Mouse (Mus musculus): ENCODE results near the gene Fgfr2. TPM values are rescaled to one million over a fixed set of nuclear protein-coding genes. Genes with fewer than 3 reads are reported as not detected.

Fgfr2 gene
- polyA plus RNA-seq, 1 experiment from 2014 or later, result 20.3 TPM

DNA sequence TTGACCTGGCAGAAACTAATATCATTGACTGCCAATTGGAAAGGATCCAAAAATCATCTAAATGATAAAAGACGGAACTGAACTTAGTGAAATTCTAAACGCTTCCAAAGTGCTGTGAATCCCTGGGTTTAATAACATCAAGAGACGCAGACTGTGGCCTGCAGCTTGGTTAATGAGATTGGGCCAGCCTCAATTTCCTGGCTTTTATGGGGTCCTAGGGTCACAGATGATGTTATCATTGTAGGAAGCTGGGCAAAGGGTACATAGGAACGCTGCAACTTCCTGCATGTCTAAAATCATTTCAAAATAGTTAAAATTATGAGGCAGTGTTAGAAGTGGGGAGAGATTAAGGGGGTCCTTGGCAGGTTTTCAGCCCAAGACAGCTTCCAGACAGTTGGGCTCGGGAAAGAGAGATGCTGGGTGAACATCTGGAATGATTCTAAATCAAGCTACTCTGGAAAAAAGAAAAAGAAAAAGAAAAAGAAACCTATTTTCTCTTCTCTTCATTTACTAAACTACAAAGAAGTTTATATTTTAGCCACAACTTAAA is 823.4 kb downstream of the Fgfr2 start:
- no peaks in the 10 kb centered on the region for H3K36me3 ChIP-seq (ENCODE audit: control insufficient read depth, insufficient read depth)
- WGBS, result 56% methylated on average over 5 of the region's 5 CpGs
- H3K27ac ChIP-seq (ENCODE audit: low read length), result no peak overlapping the region
- H3K9me3 ChIP-seq (replicated peaks; ENCODE audit: control insufficient read depth, low read length), result no peaks in the 10 kb centered on the region
- no peak for ATAC-seq (replicated peaks; ENCODE audit: extremely low read depth, insufficient read depth, low FRiP score)
- no peak overlapping the region for H3K4me3 ChIP-seq (ENCODE audit: low read length)
- H3K4me1 ChIP-seq (ENCODE audit: control insufficient read depth, insufficient read depth, low read length), result peaks cover 12% of the 10 kb centered on the region; the same call in 1 of the 2 replicates
- no peak overlapping the region for H3K9ac ChIP-seq (ENCODE audit: low read length)
- no peaks in the 10 kb centered on the region for H3K27me3 ChIP-seq (ENCODE audit: control insufficient read depth, insufficient read depth, low read length)
- H3K4me2 ChIP-seq (ENCODE audit: low read depth, low read length), result no peak overlapping the region

- ATAC-seq (replicated peaks; ENCODE audit: extremely low read depth, insufficient read depth, low FRiP score), result no peak; the same call in 1 of the 2 replicates
- Histone ChIP-seq H3K4me1 (ENCODE audit: control insufficient read depth, insufficient read depth, low read length) (0 out of 2 replicates have a peak, but pooled peaks cover 12% of the 10 kb centered on the region), H3K4me2 (ENCODE audit: low read depth, low read length) (no peak overlapping the region), H3K27ac (ENCODE audit: low read length) (no peak overlapping the region), H3K9ac (ENCODE audit: low read length) (no peak overlapping the region), H3K4me3 (ENCODE audit: low read length) (no peak overlapping the region), H3K9me3 (replicated peaks; ENCODE audit: control insufficient read depth, low read length) (no peaks in the 10 kb centered on the region), H3K36me3 (ENCODE audit: control insufficient read depth, insufficient read depth) (no peaks in the 10 kb centered on the region), H3K27me3 (ENCODE audit: control insufficient read depth, insufficient read depth, low read length) (no peaks in the 10 kb centered on the region)
- WGBS, result 86% methylated on average over 7 of the region's 7 CpGs
Measured at GRCm38 (mm10) chr7:132298412-132298990, 824.6 kb downstream of the Fgfr2 start.

DNA sequence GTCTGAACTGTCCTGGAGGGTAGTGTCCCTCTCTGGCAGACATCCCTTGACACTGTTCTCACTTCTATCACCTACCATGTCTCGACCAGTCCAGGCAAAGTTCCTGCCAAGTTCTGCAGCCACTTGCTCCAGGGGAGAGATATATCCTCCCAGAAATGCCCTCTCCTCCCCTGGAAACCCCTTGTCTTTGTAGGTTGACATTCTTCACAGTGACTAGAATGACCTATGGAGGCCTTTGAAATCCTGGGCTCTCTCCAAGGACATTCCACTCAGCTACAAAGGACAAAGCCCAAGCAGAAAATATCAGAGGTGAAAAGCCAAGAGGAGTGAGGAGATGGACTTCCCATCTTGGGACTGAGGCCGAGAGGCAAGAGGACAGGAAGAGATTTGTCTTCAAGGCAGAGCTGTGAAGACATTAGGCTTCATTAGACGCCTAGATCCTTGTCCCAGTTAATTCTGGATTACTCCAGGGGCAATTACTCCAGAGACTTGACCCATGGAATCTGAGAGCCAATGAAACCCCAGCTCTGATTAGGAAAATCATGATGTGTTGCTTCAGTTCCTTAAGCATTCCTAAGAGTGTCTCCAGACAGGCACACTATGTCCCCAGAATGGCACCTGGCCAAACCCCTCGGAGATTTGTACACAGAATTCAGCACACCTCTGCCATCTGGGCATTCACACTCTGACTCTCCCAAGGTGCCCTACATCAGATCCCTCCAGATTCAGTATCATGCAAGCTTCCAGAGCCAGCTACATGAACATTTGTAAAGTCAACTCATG is 826.3 kb downstream of the Fgfr2 start:
- H3K9ac ChIP-seq (ENCODE audit: low read length), result no peak overlapping the region
- no peaks in the 10 kb centered on the region for H3K27me3 ChIP-seq (ENCODE audit: control insufficient read depth, insufficient read depth, low read length)
- H3K4me2 ChIP-seq (ENCODE audit: low read depth, low read length), result no peak overlapping the region
- H3K9me3 ChIP-seq (replicated peaks; ENCODE audit: control insufficient read depth, low read length), result no peaks in the 10 kb centered on the region
- H3K4me1 ChIP-seq (ENCODE audit: control insufficient read depth, insufficient read depth, low read length), result 0 out of 2 replicates have a peak, but pooled peaks cover 7% of the 10 kb centered on the region
- no peak overlapping the region for H3K4me3 ChIP-seq (ENCODE audit: low read length)
- ATAC-seq (replicated peaks; ENCODE audit: extremely low read depth, insufficient read depth, low FRiP score), result no peak
- H3K36me3 ChIP-seq (ENCODE audit: control insufficient read depth, insufficient read depth), result no peaks in the 10 kb centered on the region
- H3K27ac ChIP-seq (ENCODE audit: low read length), result no peak overlapping the region
- 56% methylated on average over 4 of the region's 4 CpGs for WGBS

GRCm38 (mm10) chr7:132296132-132296531 is 827.0 kb downstream of the Fgfr2 start:
- 78% methylated on average over 3 of the region's 3 CpGs for WGBS
- 0 out of 2 replicates have a peak, but pooled peaks cover 7% of the 10 kb centered on the region for H3K4me1 ChIP-seq (ENCODE audit: control insufficient read depth, insufficient read depth, low read length)

GRCm38 (mm10) chr7:132287340-132287664 is 835.8 kb downstream of the Fgfr2 start:
- WGBS, result 83% methylated on average over 3 of the region's 3 CpGs
- peak overlapping the region; percentile 22; the same call in 1 of the 2 replicates for H3K9ac ChIP-seq (ENCODE audit: low read length)
- no peaks in the 10 kb centered on the region for H3K9me3 ChIP-seq (replicated peaks; ENCODE audit: control insufficient read depth, low read length)
- H3K27me3 ChIP-seq (ENCODE audit: control insufficient read depth, insufficient read depth, low read length), result no peaks in the 10 kb centered on the region
- peak overlapping the region; percentile 47 for H3K27ac ChIP-seq (ENCODE audit: low read length)
- peaks cover 31% of the 10 kb centered on the region for H3K4me1 ChIP-seq (ENCODE audit: control insufficient read depth, insufficient read depth, low read length)
- no peak overlapping the region for H3K4me2 ChIP-seq (ENCODE audit: low read depth, low read length)
- no peak for ATAC-seq (replicated peaks; ENCODE audit: extremely low read depth, insufficient read depth, low FRiP score)
- no peak overlapping the region for H3K4me3 ChIP-seq (ENCODE audit: low read length)
- H3K36me3 ChIP-seq (ENCODE audit: control insufficient read depth, insufficient read depth), result no peaks in the 10 kb centered on the region

More at GRCm38 (mm10) chr7:132296132-132296531, 827.0 kb downstream of the Fgfr2 start:
- no peak overlapping the region for H3K27ac ChIP-seq (ENCODE audit: low read length)
- H3K36me3 ChIP-seq (ENCODE audit: control insufficient read depth, insufficient read depth), result no peaks in the 10 kb centered on the region
- H3K27me3 ChIP-seq (ENCODE audit: control insufficient read depth, insufficient read depth, low read length), result no peaks in the 10 kb centered on the region
- no peak overlapping the region for H3K4me2 ChIP-seq (ENCODE audit: low read depth, low read length)
- no peak overlapping the region for H3K4me3 ChIP-seq (ENCODE audit: low read length)
- ATAC-seq (replicated peaks; ENCODE audit: extremely low read depth, insufficient read depth, low FRiP score), result no peak
- no peaks in the 10 kb centered on the region for H3K9me3 ChIP-seq (replicated peaks; ENCODE audit: control insufficient read depth, low read length)
- H3K9ac ChIP-seq (ENCODE audit: low read length), result no peak overlapping the region

GRCm38 (mm10) chr7:132286630-132287339 is 836.4 kb downstream of the Fgfr2 start:
- Histone ChIP-seq H3K4me2 (ENCODE audit: low read depth, low read length) (no peak overlapping the region), H3K9me3 (replicated peaks; ENCODE audit: control insufficient read depth, low read length) (no peaks in the 10 kb centered on the region), H3K4me1 (ENCODE audit: control insufficient read depth, insufficient read depth, low read length) (peaks cover 31% of the 10 kb centered on the region), H3K36me3 (ENCODE audit: control insufficient read depth, insufficient read depth) (no peaks in the 10 kb centered on the region), H3K9ac (ENCODE audit: low read length) (no peak overlapping the region), H3K4me3 (ENCODE audit: low read length) (no peak overlapping the region), H3K27me3 (ENCODE audit: control insufficient read depth, insufficient read depth, low read length) (no peaks in the 10 kb centered on the region), H3K27ac (ENCODE audit: low read length) (peak overlapping the region; percentile 47)
- 27% methylated on average over 14 of the region's 14 CpGs for WGBS
- ATAC-seq (replicated peaks; ENCODE audit: extremely low read depth, insufficient read depth, low FRiP score), result peak; percentile 53

GRCm38 (mm10) chr7:132284795-132285194 is 838.4 kb downstream of the Fgfr2 start:
- no peaks in the 10 kb centered on the region for H3K27me3 ChIP-seq (ENCODE audit: control insufficient read depth, insufficient read depth, low read length)
- H3K36me3 ChIP-seq (ENCODE audit: control insufficient read depth, insufficient read depth), result no peaks in the 10 kb centered on the region
- no peak for ATAC-seq (replicated peaks; ENCODE audit: extremely low read depth, insufficient read depth, low FRiP score)
- no peak overlapping the region for H3K4me2 ChIP-seq (ENCODE audit: low read depth, low read length)
- no peak overlapping the region for H3K9ac ChIP-seq (ENCODE audit: low read length)
- no peaks in the 10 kb centered on the region for H3K9me3 ChIP-seq (replicated peaks; ENCODE audit: control insufficient read depth, low read length)
- peaks cover 31% of the 10 kb centered on the region for H3K4me1 ChIP-seq (ENCODE audit: control insufficient read depth, insufficient read depth, low read length)
- no peak overlapping the region for H3K4me3 ChIP-seq (ENCODE audit: low read length)
- no peak overlapping the region for H3K27ac ChIP-seq (ENCODE audit: low read length)
- WGBS, result 37% methylated on average over 1 of the region's 1 CpGs

GRCm38 (mm10) chr7:132284048-132284737 is 839.0 kb downstream of the Fgfr2 start:
- Histone ChIP-seq H3K27ac (ENCODE audit: low read length) (no peak overlapping the region), H3K4me1 (ENCODE audit: control insufficient read depth, insufficient read depth, low read length) (peaks cover 31% of the 10 kb centered on the region)

More at GRCm38 (mm10) chr7:132284048-132284737, 839.0 kb downstream of the Fgfr2 start:
- Histone ChIP-seq H3K4me2 (ENCODE audit: low read depth, low read length) (no peak overlapping the region), H3K9me3 (replicated peaks; ENCODE audit: control insufficient read depth, low read length) (0 out of 2 replicates have a peak, but pooled peaks cover 2% of the 10 kb centered on the region), H3K27me3 (ENCODE audit: control insufficient read depth, insufficient read depth, low read length) (no peaks in the 10 kb centered on the region), H3K4me3 (ENCODE audit: low read length) (no peak overlapping the region), H3K9ac (ENCODE audit: low read length) (no peak overlapping the region), H3K36me3 (ENCODE audit: control insufficient read depth, insufficient read depth) (no peaks in the 10 kb centered on the region)
- WGBS, result 65% methylated on average over 7 of the region's 7 CpGs
- ATAC-seq (replicated peaks; ENCODE audit: extremely low read depth, insufficient read depth, low FRiP score), result no peak
